Mouse (Mus musculus): Measurements from ENCODE around the gene Dbndd1. TPM values are rescaled to one million over a fixed set of nuclear protein-coding genes. Genes with fewer than 3 reads are reported as not detected.
"Not testable (repeated sequence)": the region's sequence is repeated elsewhere in the genome, so short reads cannot be mapped to it uniquely, and the experiment has no call there.

Gene Dbndd1
- total RNA-seq (2012; rRNA removed) (0.38 and 0.55 TPM in 2 replicates), total RNA-seq (2014; rRNA removed) (not detected in 2 replicates), polyA plus RNA-seq (2012; ENCODE audit: insufficient read length, low read depth) (2.1 and 2.5 TPM in 2 replicates)

- H3K36me3 ChIP-seq (replicated peaks in 1 of 2; ENCODE audit: control insufficient read depth in 1 of 2, insufficient read depth in 1 of 2, low read length in 1 of 2): peaks cover 2 to 7% of the 10 kb centered on the region in 2 experiments
- 0 out of 2 replicates have a peak, but pooled peaks cover 6% of the 10 kb centered on the region for H3K79me2 ChIP-seq (replicated peaks; ENCODE audit: control insufficient read depth, extremely low read depth, insufficient read depth, poor library complexity, severe bottlenecking)
- peak; percentile 24 for DNase-seq (ENCODE audit: extremely low read depth)
- no peaks in the 10 kb centered on the region for H3K9me3 ChIP-seq (replicated peaks; ENCODE audit: low read length)
- TF ChIP-seq MYC (IDR thresholded peaks at IDR 0.05; ENCODE audit: low read depth, low read length) (no peak), NRF1 (IDR thresholded peaks at IDR 0.05; ENCODE audit: low read depth, low read length) (0 out of 2 replicates have a peak, but pooled peaks have one; percentile 40), USF2 (conservative IDR thresholded peaks at IDR 0.05; ENCODE audit: low read depth, low read length) (no peak), CHD1 (IDR thresholded peaks at IDR 0.05; ENCODE audit: low read depth, low read length) (no peak), MAZ (IDR thresholded peaks at IDR 0.05; ENCODE audit: low read depth, low read length) (peak; percentile 56; the same call in 1 of the 2 replicates), SMC3 (IDR thresholded peaks at IDR 0.05; ENCODE audit: low read depth, low read length) (no peak), ZNF384 (IDR thresholded peaks at IDR 0.05; ENCODE audit: low read depth, low read length) (no peak), JUN (IDR thresholded peaks at IDR 0.05; ENCODE audit: insufficient read depth, low read depth, low read length) (no peak), TCF12 (IDR thresholded peaks at IDR 0.05; ENCODE audit: low read depth, low read length) (0 out of 2 replicates have a peak, but pooled peaks have one; percentile 26), CTCF (conservative IDR thresholded peaks at IDR 0.05 in 1 of 2, IDR thresholded peaks at IDR 0.05 in 1 of 2; ENCODE audit: low read depth in 2 of 2, low read length in 2 of 2) (peak in 1 of 2 experiments; percentile 38; a peak in 2 of 4 replicates)
- H3K4me1 ChIP-seq (ENCODE audit: control insufficient read depth in 1 of 2, insufficient read depth in 2 of 2): peaks cover 3 to 16% of the 10 kb centered on the region in 2 experiments
- no peak within 1 kb of the TSS for H3K27ac ChIP-seq (ENCODE audit: insufficient read depth, low read depth)
- peak within 1 kb of the TSS; percentile 28; the same call in 1 of the 2 replicates for H3K9ac ChIP-seq (ENCODE audit: insufficient read depth, low read depth)
- peak within 1 kb of the TSS; percentile 34 to 59 (median 47) for H3K4me3 ChIP-seq (replicated peaks in 1 of 3; ENCODE audit: low read depth in 2 of 3, low read length in 2 of 3, poor library complexity in 1 of 3)
- peaks cover 51% of the 10 kb centered on the region for H3K27me3 ChIP-seq (replicated peaks)
- in situ Hi-C loops (cut with MboI; ENCODE audit: low pct_ligation_motif_present, low pct_unique_long_range_greater_than_20kb, low sequenced_read_pairs): no loop called here
- H3K4me2 ChIP-seq (ENCODE audit: insufficient read depth, low read depth, poor library complexity, severe bottlenecking): peak within 1 kb of the TSS; percentile 58
- dilution Hi-C loops (cut with MboI; ENCODE audit: extremely low pct_ligation_motif_present, extremely low pct_unique_long_range_greater_than_20kb, low sequenced_read_pairs): no loop called here
Measured at GRCm38 (mm10) chr8:123514781-123515539, at the start of gene Dbndd1. Dbndd1 (minus strand) TSS chr8:123515463.

GRCm38 (mm10) chr8:123564221-123564620, 49.0 kb upstream of the Dbndd1 start:
- H3K36me3 ChIP-seq (replicated peaks in 1 of 2; ENCODE audit: control insufficient read depth in 1 of 2, insufficient read depth in 1 of 2, low read length in 1 of 2); H3K4me1 ChIP-seq (ENCODE audit: control insufficient read depth in 1 of 2, insufficient read depth in 2 of 2); H3K4me2 ChIP-seq (ENCODE audit: insufficient read depth, low read depth, poor library complexity, severe bottlenecking); H3K4me3 ChIP-seq (replicated peaks in 1 of 3; ENCODE audit: low read depth in 2 of 3, low read length in 2 of 3, poor library complexity in 1 of 3); H3K9ac ChIP-seq (ENCODE audit: insufficient read depth, low read depth); in situ Hi-C loops (cut with MboI; ENCODE audit: low pct_ligation_motif_present, low pct_unique_long_range_greater_than_20kb, low sequenced_read_pairs); H3K79me2 ChIP-seq (replicated peaks; ENCODE audit: control insufficient read depth, extremely low read depth, insufficient read depth, poor library complexity, severe bottlenecking); H3K27me3 ChIP-seq (replicated peaks); dilution Hi-C loops (cut with MboI; ENCODE audit: extremely low pct_ligation_motif_present, extremely low pct_unique_long_range_greater_than_20kb, low sequenced_read_pairs); H3K9me3 ChIP-seq (replicated peaks; ENCODE audit: low read length); H3K27ac ChIP-seq (ENCODE audit: insufficient read depth, low read depth); DNase-seq (ENCODE audit: extremely low read depth): not testable (repeated sequence)
- TF ChIP-seq TBP (conservative IDR thresholded peaks at IDR 0.05; ENCODE audit: low read depth, low read length): 0 out of 2 replicates have a peak, but pooled peaks have one; percentile 51

- H3K36me3 ChIP-seq (replicated peaks in 1 of 2; ENCODE audit: control insufficient read depth in 1 of 2, insufficient read depth in 1 of 2, low read length in 1 of 2): peaks cover 31 to 43% of the 10 kb centered on the region in 2 experiments
- H3K27me3 ChIP-seq (replicated peaks); H3K9ac ChIP-seq (ENCODE audit: insufficient read depth, low read depth); H3K27ac ChIP-seq (ENCODE audit: insufficient read depth, low read depth); in situ Hi-C loops (cut with MboI; ENCODE audit: low pct_ligation_motif_present, low pct_unique_long_range_greater_than_20kb, low sequenced_read_pairs); dilution Hi-C loops (cut with MboI; ENCODE audit: extremely low pct_ligation_motif_present, extremely low pct_unique_long_range_greater_than_20kb, low sequenced_read_pairs); H3K79me2 ChIP-seq (replicated peaks; ENCODE audit: control insufficient read depth, extremely low read depth, insufficient read depth, poor library complexity, severe bottlenecking); H3K4me1 ChIP-seq (ENCODE audit: control insufficient read depth in 1 of 2, insufficient read depth in 2 of 2); H3K4me2 ChIP-seq (ENCODE audit: insufficient read depth, low read depth, poor library complexity, severe bottlenecking); DNase-seq (ENCODE audit: extremely low read depth); H3K4me3 ChIP-seq (replicated peaks in 1 of 3; ENCODE audit: low read depth in 2 of 3, low read length in 2 of 3, poor library complexity in 1 of 3); H3K9me3 ChIP-seq (replicated peaks; ENCODE audit: low read length): not testable (repeated sequence)
Measured at GRCm38 (mm10) chr8:123537641-123538040, 22.4 kb upstream of the Dbndd1 start.
